Mouse (Mus musculus) stomach, embryonic 14.5 days (tissue): ENCODE measurements around the gene Slc36a3. TPM values are rescaled to one million over a fixed set of nuclear protein-coding genes. Genes with fewer than 3 reads are reported as not detected.
"Not testable (repeated sequence)": the region's sequence is repeated elsewhere in the genome, so short reads cannot be mapped to it uniquely, and the experiment has no call there.

Experiments
- ATAC-seq: fragments of 200-750 bp; cut with Nextera tagmentation; 2 replicates; pipeline ENCODE4 v1.8.0; 2017; ENCODE audit warnings: low read depth, moderate TSS enrichment; ENCODE audit not compliant: insufficient number of reproducible peaks, insufficient read depth, low FRiP score
- H3K27ac ChIP-seq: fragments of 300-500 bp; sonication (generic); 2 replicates; pipeline ENCODE4 v1.5.1; 2014; ENCODE audit warnings: mild to moderate bottlenecking, low read length, moderate library complexity, mixed read lengths
- H3K27me3 ChIP-seq: fragments of 300-500 bp; sonication (generic); 2 replicates; pipeline ENCODE4 v1.6.1; 2014; ENCODE audit warnings: low read length, control low read depth, mixed read lengths; ENCODE audit not compliant: control insufficient read depth, insufficient read depth
- H3K36me3 ChIP-seq: fragments of 300-500 bp; sonication (generic); 2 replicates; pipeline ENCODE4 v1.6.1; 2014; ENCODE audit warnings: mild to moderate bottlenecking, control low read depth, low read length, moderate library complexity, mixed read lengths; ENCODE audit not compliant: control insufficient read depth, insufficient read depth
- H3K4me1 ChIP-seq: fragments of 300-500 bp; sonication (generic); 2 replicates; pipeline ENCODE4 v1.6.1; 2014; ENCODE audit warnings: low read length, control low read depth, mixed read lengths; ENCODE audit not compliant: control insufficient read depth, insufficient read depth
- H3K4me2 ChIP-seq: fragments of 300-500 bp; sonication (generic); replicated peaks from 2 replicates; pipeline ENCODE4 v1.6.1; 2014; ENCODE audit warnings: low read depth, low read length, control low read depth
- H3K4me3 ChIP-seq: fragments of 300-500 bp; sonication (generic); 2 replicates; pipeline ENCODE4 v1.5.1; 2014; ENCODE audit warnings: low read depth, low read length, control low read depth
- H3K9ac ChIP-seq: fragments of 300-500 bp; sonication (generic); replicated peaks from 2 replicates; pipeline ENCODE4 v1.6.1; 2014; ENCODE audit warnings: low read depth, mild to moderate bottlenecking, control low read depth, low read length, moderate library complexity, mixed read lengths
- H3K9me3 ChIP-seq: fragments of 300-500 bp; sonication (generic); 2 replicates; pipeline ENCODE4 v1.6.1; 2016; ENCODE audit warnings: low read depth, low read length, control low read depth; ENCODE audit not compliant: control insufficient read depth
- WGBS: fragments of 180-500 bp; shearing (Covaris S2); extraction: QIAGEN DNeasy Blood & Tissue Kit; methylation state at CpG from one replicate; pipeline ENCODE4 v1.1.7; 2014; 5-methylcytosine and 5-hydroxymethylcytosine counted together
- polyA plus RNA-seq: library from polyadenylated mRNA; unstranded; fragments of >200 nt; fragmentation: Nextera tagmentation; extraction: Ambion mirVana; gene quantifications from 2 replicates; pipeline ENCODE4 v1.2.1, GENCODE M21; 2014

Slc36a3 gene
- polyA plus RNA-seq, 1 experiment from 2014 or later: not detected

DNA sequence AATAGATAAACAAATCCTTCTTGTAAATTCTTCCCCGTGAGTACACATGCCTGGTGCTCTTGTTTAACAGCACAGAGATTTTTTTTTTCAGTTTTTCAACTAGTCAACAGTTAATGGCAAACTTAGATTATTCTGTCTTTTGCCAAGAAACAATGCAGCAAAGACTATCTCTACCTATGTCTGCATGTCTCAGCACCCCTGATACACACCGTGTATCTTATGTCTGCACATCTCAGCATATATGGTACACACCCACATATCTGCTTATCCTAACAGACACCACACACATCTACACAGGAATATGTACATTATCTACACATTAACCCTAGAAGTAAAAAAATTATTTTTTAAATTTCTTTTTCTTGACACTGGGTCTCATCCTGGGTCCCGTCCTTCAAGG is 24.8 kb downstream of the Slc36a3 start:
- Histone ChIP-seq H3K27me3 (no peaks in the 10 kb centered on the region), H3K4me1 (no peaks in the 10 kb centered on the region), H3K4me3 (no peak overlapping the region), H3K9ac (no peak overlapping the region), H3K27ac (no peak overlapping the region), H3K4me2 (no peak overlapping the region), H3K9me3 (no peaks in the 10 kb centered on the region), H3K36me3 (no peaks in the 10 kb centered on the region)
- no peak for ATAC-seq
- 64% methylated on average over 3 of the region's 3 CpGs for WGBS

GRCm38 (mm10) chr11:55121430-55121829 is 30.1 kb downstream of the Slc36a3 start:
- no peak for ATAC-seq
- no peaks in the 10 kb centered on the region for H3K9me3 ChIP-seq
- no peak overlapping the region for H3K9ac ChIP-seq
- no peaks in the 10 kb centered on the region for H3K36me3 ChIP-seq
- no peak overlapping the region for H3K4me2 ChIP-seq
- no peaks in the 10 kb centered on the region for H3K27me3 ChIP-seq
- 82% methylated on average over 1 of the region's 1 CpGs for WGBS
- no peak overlapping the region for H3K27ac ChIP-seq
- no peaks in the 10 kb centered on the region for H3K4me1 ChIP-seq
- H3K4me3 ChIP-seq: no peak overlapping the region

GRCm38 (mm10) chr11:55120821-55121271 is 30.7 kb downstream of the Slc36a3 start:
- Histone ChIP-seq H3K4me3 (no peak overlapping the region), H3K27ac (peak overlapping the region; percentile 15; the same call in 1 of the 2 replicates)

GRCm38 (mm10) chr11:55120279-55120678 is 31.2 kb downstream of the Slc36a3 start:
- ATAC-seq: no peak
- H3K4me1 ChIP-seq: no peaks in the 10 kb centered on the region

More at GRCm38 (mm10) chr11:55120821-55121271, 30.7 kb downstream of the Slc36a3 start:
- H3K4me1 ChIP-seq: no peaks in the 10 kb centered on the region
- no peaks in the 10 kb centered on the region for H3K27me3 ChIP-seq
- no peak for ATAC-seq
- WGBS: 63% methylated on average over 8 of the region's 8 CpGs
- no peak overlapping the region for H3K4me2 ChIP-seq
- H3K36me3 ChIP-seq: no peaks in the 10 kb centered on the region
- H3K9me3 ChIP-seq: no peaks in the 10 kb centered on the region
- no peak overlapping the region for H3K9ac ChIP-seq

DNA sequence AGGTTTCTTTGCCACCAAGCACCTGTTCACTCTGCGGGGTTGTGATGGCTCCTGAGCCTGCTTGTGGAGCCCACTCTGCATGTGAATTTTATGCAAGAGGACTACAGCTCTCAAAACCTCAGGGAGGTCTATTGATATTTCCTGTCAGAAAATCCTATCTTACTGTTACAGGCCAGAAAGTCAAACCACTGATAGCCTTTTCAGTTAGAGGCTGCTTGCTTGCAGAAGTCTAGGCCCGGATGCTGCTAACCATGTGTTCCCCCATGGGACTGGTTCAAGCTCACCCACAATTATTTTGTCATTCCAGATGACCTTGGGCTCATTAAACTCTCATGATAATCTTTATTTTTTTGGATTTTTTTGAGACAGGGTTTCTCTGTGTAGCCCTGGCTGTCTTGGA is 34.5 kb downstream of the Slc36a3 start:
- Histone ChIP-seq H3K27me3 (no peaks in the 10 kb centered on the region), H3K4me2 (no peak overlapping the region), H3K27ac (no peak overlapping the region), H3K4me3 (no peak overlapping the region), H3K36me3 (no peaks in the 10 kb centered on the region), H3K4me1 (no peaks in the 10 kb centered on the region), H3K9me3 (no peaks in the 10 kb centered on the region), H3K9ac (no peak overlapping the region)
- ATAC-seq: no peak
- WGBS: 88% methylated on average over 2 of the region's 2 CpGs

More at GRCm38 (mm10) chr11:55120279-55120678, 31.2 kb downstream of the Slc36a3 start:
- Histone ChIP-seq H3K36me3 (no peaks in the 10 kb centered on the region), H3K9me3 (no peaks in the 10 kb centered on the region), H3K27ac (no peak overlapping the region), H3K4me3 (no peak overlapping the region), H3K4me2 (no peak overlapping the region), H3K27me3 (no peaks in the 10 kb centered on the region), H3K9ac (no peak overlapping the region)

DNA sequence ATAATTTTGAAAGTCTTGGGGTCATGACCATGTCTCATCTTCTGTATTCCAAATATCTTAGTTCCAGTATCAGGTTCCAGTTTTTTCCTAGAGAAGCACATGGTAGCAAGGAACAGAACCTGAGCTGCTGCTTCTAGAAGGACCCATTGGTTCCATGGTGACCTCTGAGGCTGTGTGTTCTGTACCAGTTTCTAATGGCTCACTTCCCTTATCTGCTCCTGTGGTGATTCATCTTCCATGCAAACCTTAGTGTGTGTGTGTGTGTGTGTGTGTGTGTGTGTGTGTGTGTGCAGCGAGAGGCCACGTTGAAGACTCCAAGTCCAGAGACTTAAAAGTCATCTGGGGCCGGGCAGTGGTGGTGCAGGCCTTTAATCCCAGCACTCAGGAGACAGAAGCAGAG is 35.5 kb downstream of the Slc36a3 start:
- WGBS: 89% methylated on average over 3 of the region's 3 CpGs
- no peak overlapping the region for H3K9ac ChIP-seq
- H3K36me3 ChIP-seq: no peaks in the 10 kb centered on the region
- H3K4me3 ChIP-seq: no peak overlapping the region
- H3K4me1 ChIP-seq: 0 out of 2 replicates have a peak, but pooled peaks cover 2% of the 10 kb centered on the region
- H3K4me2 ChIP-seq: no peak overlapping the region
- no peak for ATAC-seq
- no peak overlapping the region for H3K27ac ChIP-seq
- no peaks in the 10 kb centered on the region for H3K9me3 ChIP-seq
- no peaks in the 10 kb centered on the region for H3K27me3 ChIP-seq

DNA sequence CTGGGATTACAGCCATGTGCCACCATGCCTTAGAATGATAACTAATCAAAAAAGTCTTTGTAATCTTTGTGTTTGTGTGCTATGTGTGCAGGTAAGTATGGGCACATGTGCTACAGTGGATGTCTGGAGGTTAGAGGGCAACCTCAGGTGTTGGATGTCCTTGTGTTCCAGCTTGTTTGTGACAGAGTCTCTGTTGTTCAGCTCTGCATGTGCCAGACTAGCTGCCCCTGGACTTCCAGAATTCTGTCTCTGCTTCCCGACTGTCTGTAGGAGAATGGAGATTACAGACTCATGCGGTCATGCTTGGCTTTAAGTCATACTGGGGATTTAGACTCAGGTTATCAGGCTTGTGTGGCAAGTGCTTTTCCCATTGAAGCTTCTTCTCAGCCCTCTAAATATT is 37.2 kb downstream of the Slc36a3 start:
- no peak overlapping the region for H3K4me2 ChIP-seq
- H3K27ac ChIP-seq: no peak overlapping the region
- H3K36me3 ChIP-seq: no peaks in the 10 kb centered on the region
- ATAC-seq: no peak
- no peaks in the 10 kb centered on the region for H3K9me3 ChIP-seq
- H3K27me3 ChIP-seq: no peaks in the 10 kb centered on the region
- WGBS: 71% methylated on average over 2 of the region's 2 CpGs
- no peak overlapping the region for H3K4me3 ChIP-seq
- H3K9ac ChIP-seq: no peak overlapping the region
- 0 out of 2 replicates have a peak, but pooled peaks cover 7% of the 10 kb centered on the region for H3K4me1 ChIP-seq

DNA sequence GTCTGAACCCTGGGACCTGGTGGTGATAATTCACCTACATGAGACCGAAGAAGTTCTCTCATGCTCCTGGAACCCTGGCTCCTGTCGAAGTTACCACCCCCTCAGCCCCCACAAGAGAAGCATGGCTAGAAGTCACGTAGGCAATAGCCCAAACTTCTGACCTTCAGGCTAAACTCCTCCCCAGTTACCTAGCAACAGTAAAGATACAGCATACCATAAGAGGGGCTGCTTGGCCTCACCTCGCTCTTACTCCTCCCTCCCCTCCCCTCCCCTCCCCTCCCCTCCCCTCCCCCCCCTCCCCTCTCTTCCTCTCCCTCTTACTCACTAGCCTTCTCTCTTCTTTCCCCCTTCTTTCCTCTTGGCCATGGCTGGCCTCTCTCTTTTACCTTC is 37.7 kb downstream of the Slc36a3 start:
- not testable (repeated sequence) for H3K9ac ChIP-seq, H3K9me3 ChIP-seq, H3K4me3 ChIP-seq, H3K4me2 ChIP-seq, H3K4me1 ChIP-seq, ATAC-seq, H3K27me3 ChIP-seq, H3K36me3 ChIP-seq, H3K27ac ChIP-seq
- WGBS: 20% methylated on average over 4 of the region's 4 CpGs

GRCm38 (mm10) chr11:55113209-55113860 is 38.2 kb downstream of the Slc36a3 start:
- no peaks in the 10 kb centered on the region for H3K27me3 ChIP-seq
- no peaks in the 10 kb centered on the region for H3K36me3 ChIP-seq
- 0 out of 2 replicates have a peak, but pooled peaks cover 7% of the 10 kb centered on the region for H3K4me1 ChIP-seq
- no peak overlapping the region for H3K27ac ChIP-seq
- no peak overlapping the region for H3K4me2 ChIP-seq
- H3K9ac ChIP-seq: no peak overlapping the region
- WGBS: 51% methylated on average over 7 of the region's 7 CpGs
- no peak overlapping the region for H3K4me3 ChIP-seq
- no peak for ATAC-seq
- no peaks in the 10 kb centered on the region for H3K9me3 ChIP-seq
